Mouse (Mus musculus): ENCODE results near the gene Prkcd.

Gene Prkcd

GRCm38 (mm10) chr14:30570303-30570702, 55.7 kb downstream of the Prkcd start:
- peak in 1 of 2 experiments; percentile 50 for DNase-seq

GRCm38 (mm10) chr14:30568016-30568415, 58.0 kb downstream of the Prkcd start:
- no peak for DNase-seq

- DNase-seq, result no peak
Observed at GRCm38 (mm10) chr14:30566317-30566716, 59.7 kb downstream of the Prkcd start.

- peak; percentile 50 to 51 for DNase-seq
Observed at GRCm38 (mm10) chr14:30564451-30564850, 61.6 kb downstream of the Prkcd start.

GRCm38 (mm10) chr14:30562343-30562742, 63.7 kb downstream of the Prkcd start:
- DNase-seq, result no peak

- DNase-seq, result peak; percentile 65 to 76
Observed at GRCm38 (mm10) chr14:30561470-30562187, 64.4 kb downstream of the Prkcd start.

- DNase-seq, result no peak
Observed at GRCm38 (mm10) chr14:30560803-30561389, 65.1 kb downstream of the Prkcd start.

- DNase-seq, result peak; percentile 71 to 78
Observed at GRCm38 (mm10) chr14:30559321-30559850, 66.6 kb downstream of the Prkcd start.

- DNase-seq, result peak in 1 of 2 experiments; percentile 40
Observed at GRCm38 (mm10) chr14:30557730-30558129, 68.3 kb downstream of the Prkcd start.

GRCm38 (mm10) chr14:30556651-30557050, 69.4 kb downstream of the Prkcd start:
- no peak for DNase-seq

- no peak for DNase-seq
Observed at GRCm38 (mm10) chr14:30553185-30553584, 72.8 kb downstream of the Prkcd start.

GRCm38 (mm10) chr14:30551981-30552380, 74.0 kb downstream of the Prkcd start:
- no peak for DNase-seq

GRCm38 (mm10) chr14:30551509-30551908, 74.5 kb downstream of the Prkcd start:
- DNase-seq, result peak; percentile 27 to 44

- DNase-seq, result no peak
Observed at GRCm38 (mm10) chr14:30550232-30551070, 75.6 kb downstream of the Prkcd start.

GRCm38 (mm10) chr14:30549777-30550149, 76.2 kb downstream of the Prkcd start:
- peak; percentile 36 to 41 for DNase-seq

GRCm38 (mm10) chr14:30548965-30549776, 76.8 kb downstream of the Prkcd start:
- peak; percentile 96 to 97 for DNase-seq

GRCm38 (mm10) chr14:30548131-30548720, 77.8 kb downstream of the Prkcd start, which contains the start of gene Tkt:
Gene Tkt (plus strand): TSS chr14:30548359.
- peak; percentile 54 to 66 for DNase-seq

Data from cerebellum, postnatal 14 days (tissue).